Mouse (Mus musculus) liver, postnatal 0 days (tissue): ENCODE measurements at regions not wholly inside any gene's neighbourhood (a gene's known extent, or its start where the extent isn't known, plus 50 kb on each side); places are given as distances from the start of the nearest gene placed in this dataset.

Experiments
- CTCF ChIP-seq: sonication (generic); IDR thresholded peaks from 2 replicates; pipeline ENCODE4 v1.5.1; 2016; ENCODE audit warnings: antibody characterized with exemption, low read depth
- EP300 ChIP-seq: IDR thresholded peaks from 2 replicates; pipeline ENCODE4 v1.6.1; 2016; ENCODE audit warnings: antibody characterized with exemption, low read depth, mild to moderate bottlenecking

- TF ChIP-seq EP300 (no peak), CTCF (no peak)
Observed at GRCm38 (mm10) chr3:41132889-41133288, 50.0 kb upstream of the Pgrmc2 start.
